Mouse (Mus musculus): ENCODE measurements around the gene Ints1.

- TF ChIP-seq ZC3H11A (IDR thresholded peaks at IDR 0.05; ENCODE audit: borderline replicate concordance, low read depth, low read length), result no peak; the same call in 1 of the 2 replicates
- no peak for TF ChIP-seq MAFK (IDR thresholded peaks at IDR 0.05; ENCODE audit: insufficient read depth, low read depth, low read length)
- TF ChIP-seq CHD2 (IDR thresholded peaks at IDR 0.05; ENCODE audit: low read depth, low read length), result no peak
Observed at GRCm38 (mm10) chr5:139817292-139817691, 41.8 kb upstream of the Ints1 start.

Measured in ES-E14 (cell line).